In the genomic region with DNA sequence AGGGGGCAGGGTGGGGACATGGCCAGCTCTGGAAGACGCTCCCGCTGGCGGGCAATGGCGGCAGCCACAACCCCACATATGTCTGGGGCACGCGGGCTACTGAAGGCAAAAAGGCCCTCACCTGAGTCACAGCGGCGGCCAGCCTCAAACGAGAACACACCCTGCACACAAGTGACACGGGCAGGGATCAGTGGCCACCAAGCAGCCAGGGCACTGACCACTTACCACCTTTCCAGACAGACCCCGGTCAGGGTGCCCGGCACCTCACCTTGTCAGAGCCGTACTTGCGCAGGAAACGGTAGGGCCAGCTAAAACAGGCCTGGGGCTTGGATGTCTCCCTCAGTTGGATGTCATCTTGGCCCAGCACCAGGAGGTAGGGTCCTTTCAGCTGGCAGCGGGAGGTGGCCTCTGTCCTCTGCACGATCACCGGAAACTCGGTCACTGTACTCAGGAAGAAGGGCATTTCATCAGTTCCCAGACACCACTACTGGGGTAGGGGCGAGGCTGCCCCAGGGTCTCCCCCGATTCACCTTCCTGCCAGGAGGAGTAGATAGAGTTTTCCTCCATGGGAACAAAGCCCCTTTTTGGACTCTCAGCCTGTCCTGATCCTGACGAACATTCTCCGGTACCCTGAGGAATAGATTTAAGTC, we compare ENCODE assay signal across 18 mouse cellular contexts. TPM values are rescaled to one million over a fixed set of nuclear protein-coding genes. Genes with fewer than 3 reads are reported as not detected.
DNase-seq lines count a peak whose midpoint lies in the region; ATAC-seq and TF ChIP-seq lines count a peak whose summit lies in the region.
"Had no signal": no experiment of that assay in that cellular context is flagged by ENCODE, and none has a peak within 500 bp of the region (broad histone marks: within the 10 kb centered on the region; RNA-seq: fewer than 3 reads in every experiment).

No protein-coding gene starts in this region.

- TF ChIP-seq POLR2A in spleen, adult 2 months (IDR thresholded peaks at IDR 0.05; ENCODE audit: low read depth, low read length) = no peak

- no peak overlapping the region for H3K9ac ChIP-seq in forebrain, postnatal 0 days
- H3K9ac ChIP-seq in heart, embryonic 16.5 days (ENCODE audit: low read length) = no peak overlapping the region
- H3K9ac ChIP-seq: embryonic facial prominence, embryonic 13.5 days; kidney, embryonic 15.5 days; liver, embryonic 14.5 days; neural tube, embryonic 13.5 days had no signal

- peaks cover 15% of the 10 kb centered on the region for H3K4me1 ChIP-seq in forebrain, embryonic 10.5 days
- H3K4me1 ChIP-seq in forebrain, postnatal 0 days (ENCODE audit: insufficient read depth) = no peaks in the 10 kb centered on the region
- no peaks in the 10 kb centered on the region; the same call in 1 of the 2 replicates for H3K4me1 ChIP-seq in heart, embryonic 16.5 days (ENCODE audit: control insufficient read depth, insufficient read depth, low read length)
- H3K4me1 ChIP-seq in spleen, adult 2 months (ENCODE audit: control insufficient read depth, insufficient read depth, insufficient read length) = peaks cover 4% of the 10 kb centered on the region; the same call in 1 of the 2 replicates
- H3K4me1 ChIP-seq: embryonic facial prominence, embryonic 13.5 days; neural tube, embryonic 13.5 days had no signal

- H3K9me3 ChIP-seq in forebrain, embryonic 10.5 days = no peaks in the 10 kb centered on the region
- no peaks in the 10 kb centered on the region for H3K9me3 ChIP-seq in forebrain, postnatal 0 days (ENCODE audit: low read length)
- no peaks in the 10 kb centered on the region for H3K9me3 ChIP-seq in heart, embryonic 16.5 days (replicated peaks; ENCODE audit: control insufficient read depth, low read length)
- H3K9me3 ChIP-seq: embryonic facial prominence, embryonic 13.5 days; kidney, embryonic 15.5 days; neural tube, embryonic 13.5 days had no signal

- ATAC-seq in forebrain, postnatal 0 days = no peak
- ATAC-seq in heart, embryonic 16.5 days (replicated peaks; ENCODE audit: extremely low read depth, insufficient read depth, low FRiP score) = no peak

- no peaks in the 10 kb centered on the region for H3K27me3 ChIP-seq in forebrain, embryonic 10.5 days (ENCODE audit: poor library complexity, severe bottlenecking)
- no peaks in the 10 kb centered on the region for H3K27me3 ChIP-seq in forebrain, postnatal 0 days (ENCODE audit: insufficient read depth, low read length)
- H3K27me3 ChIP-seq in heart, embryonic 16.5 days (ENCODE audit: control insufficient read depth, insufficient read depth, low read length) = no peaks in the 10 kb centered on the region
- no peaks in the 10 kb centered on the region for H3K27me3 ChIP-seq in spleen, adult 2 months (ENCODE audit: control insufficient read depth, insufficient read depth, low read length)
- H3K27me3 ChIP-seq: embryonic facial prominence, embryonic 13.5 days; kidney, embryonic 15.5 days; neural tube, embryonic 13.5 days had no signal

- DNase-seq in forebrain, embryonic 10.5 days (ENCODE audit: extremely low spot score, low spot score) = no peak
- DNase-seq in forebrain, postnatal 0 days = no peak
- no peak for DNase-seq in heart, adult 9 months (ENCODE audit: low spot score in 2 of 2)
- no peak for DNase-seq in spleen, adult 2 months (ENCODE audit: low read depth in 1 of 2, low spot score in 2 of 2)
- no peak for DNase-seq in spleen, postnatal 14 days (ENCODE audit: low spot score in 2 of 2)
- DNase-seq in layer of hippocampus, postnatal 14 days (ENCODE audit: low spot score in 2 of 2) = no peak
- DNase-seq in frontal cortex, postnatal 14 days (ENCODE audit: low spot score in 2 of 2) = no peak
- DNase-seq: adrenal gland, adult 8-10 months; cerebellum, adult 18-20 months; gastrocnemius, postnatal 25 days; layer of hippocampus, postnatal 36 days; right cerebral cortex, postnatal 14 days; thymus, postnatal 4 days had no signal

- WGBS in forebrain, embryonic 10.5 days = 91% methylated on average over 23 of the region's 23 CpGs
- WGBS in forebrain, postnatal 0 days = 87% methylated on average over 23 of the region's 23 CpGs
- 81% methylated on average over 23 of the region's 23 CpGs for WGBS in heart, embryonic 16.5 days
- WGBS in spleen, adult 2 months = 85% methylated on average over 23 of the region's 23 CpGs

- H3K27ac ChIP-seq in forebrain, embryonic 10.5 days = peak overlapping the region; percentile 77
- no peak overlapping the region for H3K27ac ChIP-seq in forebrain, postnatal 0 days (ENCODE audit: low read depth, low read length)
- H3K27ac ChIP-seq in heart, embryonic 16.5 days (ENCODE audit: low read length) = peak overlapping the region; percentile 80; the same call in 1 of the 2 replicates
- H3K27ac ChIP-seq in spleen, adult 2 months (ENCODE audit: insufficient read depth, low read length) = peak overlapping the region; percentile 26
- H3K27ac ChIP-seq: embryonic facial prominence, embryonic 13.5 days; kidney, embryonic 15.5 days; liver, embryonic 14.5 days; neural tube, embryonic 13.5 days had no signal

- no peak overlapping the region for H3K4me3 ChIP-seq in forebrain, embryonic 10.5 days
- no peak overlapping the region for H3K4me3 ChIP-seq in forebrain, postnatal 0 days (ENCODE audit: low read depth, low read length)
- no peak overlapping the region for H3K4me3 ChIP-seq in heart, embryonic 16.5 days (ENCODE audit: low read length)
- H3K4me3 ChIP-seq in spleen, adult 2 months (ENCODE audit: extremely low read depth, insufficient read depth, insufficient read length) = no peak overlapping the region
- H3K4me3 ChIP-seq: embryonic facial prominence, embryonic 13.5 days; kidney, embryonic 15.5 days; neural tube, embryonic 13.5 days had no signal

- TF ChIP-seq CTCF in forebrain, postnatal 0 days (IDR thresholded peaks at IDR 0.05; ENCODE audit: low read depth) = no peak
- no peak for TF ChIP-seq CTCF in spleen, adult 2 months (IDR thresholded peaks at IDR 0.05; ENCODE audit: extremely low read depth, insufficient read depth, insufficient read length, insufficient replicate concordance)

- peaks cover 38% of the 10 kb centered on the region for H3K36me3 ChIP-seq in forebrain, embryonic 10.5 days (replicated peaks)
- H3K36me3 ChIP-seq in forebrain, postnatal 0 days (ENCODE audit: insufficient read depth) = no peaks in the 10 kb centered on the region
- no peaks in the 10 kb centered on the region for H3K36me3 ChIP-seq in heart, embryonic 16.5 days (ENCODE audit: control insufficient read depth, insufficient read depth)
- H3K36me3 ChIP-seq in spleen, adult 2 months (ENCODE audit: control insufficient read depth, insufficient read depth, low read length) = peaks cover 19% of the 10 kb centered on the region

- no peak overlapping the region for H3K4me2 ChIP-seq in forebrain, postnatal 0 days (ENCODE audit: low read depth)
- H3K4me2 ChIP-seq in heart, embryonic 16.5 days (ENCODE audit: low read depth, low read length) = no peak overlapping the region
- H3K4me2 ChIP-seq: embryonic facial prominence, embryonic 13.5 days; neural tube, embryonic 13.5 days had no signal

RNA-seq across cellular contexts. Expression of a gene that starts 5.0 kb away (rescaled TPM):
- 3.3 and 4.2 TPM in 2 replicates for polyA plus RNA-seq in forebrain, embryonic 10.5 days (2016; fragmentation: Nextera tagmentation; extraction: Ambion mirVana)
- total RNA-seq in forebrain, postnatal 0 days (2014; rRNA removed) = 2.5 and 4.8 TPM in 2 replicates
- 0.82 TPM in 2 replicates for polyA plus RNA-seq in forebrain, postnatal 0 days (2015; fragmentation: Nextera tagmentation; extraction: Ambion mirVana)
- polyA plus RNA-seq in heart, embryonic 16.5 days (2015; fragmentation: Nextera tagmentation; extraction: Ambion mirVana) = 1.9 and 2.2 TPM in 2 replicates
- polyA plus RNA-seq in spleen, adult 2 months (2012; rRNA removed) = 248 and 364 TPM in 2 replicates
- total RNA-seq in layer of hippocampus, postnatal 14 days (2021) = 1 to 10 TPM; 6.7 to 7.9 TPM

RNA-seq across cellular contexts. Expression of a gene that starts 10.6 kb away (rescaled TPM):
- polyA plus RNA-seq in forebrain, embryonic 10.5 days (2016; fragmentation: Nextera tagmentation; extraction: Ambion mirVana) = 200 and 209 TPM in 2 replicates
- 26.6 and 36.7 TPM in 2 replicates for total RNA-seq in forebrain, postnatal 0 days (2014; rRNA removed)
- 114 and 115 TPM in 2 replicates for polyA plus RNA-seq in forebrain, postnatal 0 days (2015; fragmentation: Nextera tagmentation; extraction: Ambion mirVana)
- 229 and 248 TPM in 2 replicates for polyA plus RNA-seq in heart, embryonic 16.5 days (2015; fragmentation: Nextera tagmentation; extraction: Ambion mirVana)
- 38.3 and 46.2 TPM in 2 replicates for polyA plus RNA-seq in spleen, adult 2 months (2012; rRNA removed)
- 10 to 100 TPM; 69.4 to 78.9 TPM for total RNA-seq in layer of hippocampus, postnatal 14 days (2021)

RNA-seq across cellular contexts. Expression of a gene that starts 12.4 kb away (rescaled TPM):
- polyA plus RNA-seq in forebrain, embryonic 10.5 days (2016; fragmentation: Nextera tagmentation; extraction: Ambion mirVana) = 96.5 and 98.2 TPM in 2 replicates
- 65.2 and 69.6 TPM in 2 replicates for total RNA-seq in forebrain, postnatal 0 days (2014; rRNA removed)
- 46.1 and 51.7 TPM in 2 replicates for polyA plus RNA-seq in forebrain, postnatal 0 days (2015; fragmentation: Nextera tagmentation; extraction: Ambion mirVana)
- 31.9 and 32.1 TPM in 2 replicates for polyA plus RNA-seq in heart, embryonic 16.5 days (2015; fragmentation: Nextera tagmentation; extraction: Ambion mirVana)
- 101 and 113 TPM in 2 replicates for polyA plus RNA-seq in spleen, adult 2 months (2012; rRNA removed)
- 10 to 100 TPM; 44.8 to 47.0 TPM for total RNA-seq in layer of hippocampus, postnatal 14 days (2021)

RNA-seq across cellular contexts. Expression of a gene that starts 36.2 kb away (rescaled TPM):
- 346 and 355 TPM in 2 replicates for polyA plus RNA-seq in forebrain, embryonic 10.5 days (2016; fragmentation: Nextera tagmentation; extraction: Ambion mirVana)
- 545 and 619 TPM in 2 replicates for total RNA-seq in forebrain, postnatal 0 days (2014; rRNA removed)
- 603 and 619 TPM in 2 replicates for polyA plus RNA-seq in forebrain, postnatal 0 days (2015; fragmentation: Nextera tagmentation; extraction: Ambion mirVana)
- polyA plus RNA-seq in heart, embryonic 16.5 days (2015; fragmentation: Nextera tagmentation; extraction: Ambion mirVana) = 59.4 and 62.5 TPM in 2 replicates
- polyA plus RNA-seq in spleen, adult 2 months (2012; rRNA removed) = 12.8 and 14.2 TPM in 2 replicates
- 100 to 1,000 TPM; 335 to 353 TPM for total RNA-seq in layer of hippocampus, postnatal 14 days (2021)

RNA-seq across cellular contexts. Expression of a gene that starts 46.8 kb away (rescaled TPM):
- 55.6 and 57.8 TPM in 2 replicates for polyA plus RNA-seq in forebrain, embryonic 10.5 days (2016; fragmentation: Nextera tagmentation; extraction: Ambion mirVana)
- 88.4 and 93.1 TPM in 2 replicates for total RNA-seq in forebrain, postnatal 0 days (2014; rRNA removed)
- 41.2 and 41.6 TPM in 2 replicates for polyA plus RNA-seq in forebrain, postnatal 0 days (2015; fragmentation: Nextera tagmentation; extraction: Ambion mirVana)
- 22.6 and 23.9 TPM in 2 replicates for polyA plus RNA-seq in heart, embryonic 16.5 days (2015; fragmentation: Nextera tagmentation; extraction: Ambion mirVana)
- 119 and 122 TPM in 2 replicates for polyA plus RNA-seq in spleen, adult 2 months (2012; rRNA removed)
- 10 to 100 TPM; 64.8 to 67.7 TPM for total RNA-seq in layer of hippocampus, postnatal 14 days (2021)

Comparison
In these comparisons a context has a peak if more than half of its experiments do, and no peak if none do; other contexts are left out.
1. RNA of a gene that starts 5.0 kb away (polyA plus RNA-seq): 248 to 364 TPM in spleen, adult 2 months; 3.3 to 4.2 TPM in forebrain, embryonic 10.5 days, 1.9 to 2.2 TPM in heart, embryonic 16.5 days and 0.82 TPM in forebrain, postnatal 0 days; every median in the first group is over 10 times any median in the second.